Mouse (Mus musculus) right cerebral cortex, postnatal 25 days (tissue): Measurements from ENCODE around the gene Astn2.
A peak's percentile ranks its signal among the peaks of the same experiment; 100 is the strongest.

Experiments
- DNase-seq: peaks from one replicate; pipeline ENCODE4 v3.0.0; 2022

Gene Astn2

DNA sequence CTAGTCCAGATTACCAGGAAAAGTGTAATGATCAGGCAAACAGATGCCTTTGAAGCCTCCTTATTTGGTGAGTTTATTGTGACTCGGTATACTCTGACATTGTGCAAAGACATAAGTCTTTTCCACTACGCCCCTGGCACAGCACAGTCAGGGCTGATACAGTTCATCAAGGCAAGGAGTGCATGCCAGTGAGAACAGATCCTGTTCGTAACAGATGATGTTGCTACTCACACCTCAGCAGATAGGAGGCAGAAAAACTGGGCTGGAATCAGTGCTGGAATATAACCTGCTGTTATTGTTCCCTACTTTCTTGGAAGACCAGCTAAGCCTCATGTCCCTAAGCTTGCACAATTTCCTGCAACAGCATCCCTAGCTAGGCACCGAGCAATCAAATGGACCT lies 565.6 kb downstream of the Astn2 start:
- no peak for DNase-seq

DNA sequence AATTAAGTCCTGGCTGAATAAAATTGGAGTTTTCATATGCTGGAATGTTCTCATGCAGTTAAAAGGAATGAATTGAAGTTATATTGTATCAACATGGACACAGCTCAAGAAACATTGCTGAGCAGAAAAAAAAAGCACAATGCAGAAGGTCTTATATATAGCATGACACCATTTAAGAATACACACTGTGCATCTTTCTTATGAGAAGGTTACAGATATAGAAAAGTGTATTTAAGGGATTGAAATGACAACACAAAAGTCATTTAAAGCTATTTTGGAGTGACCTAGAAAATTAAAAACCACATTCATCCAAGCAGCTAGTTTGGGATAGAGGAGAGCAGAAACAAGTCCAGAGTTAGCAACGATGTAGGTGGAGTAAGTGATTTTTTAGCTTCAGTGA lies 571.4 kb downstream of the Astn2 start:
- no peak for DNase-seq

DNA sequence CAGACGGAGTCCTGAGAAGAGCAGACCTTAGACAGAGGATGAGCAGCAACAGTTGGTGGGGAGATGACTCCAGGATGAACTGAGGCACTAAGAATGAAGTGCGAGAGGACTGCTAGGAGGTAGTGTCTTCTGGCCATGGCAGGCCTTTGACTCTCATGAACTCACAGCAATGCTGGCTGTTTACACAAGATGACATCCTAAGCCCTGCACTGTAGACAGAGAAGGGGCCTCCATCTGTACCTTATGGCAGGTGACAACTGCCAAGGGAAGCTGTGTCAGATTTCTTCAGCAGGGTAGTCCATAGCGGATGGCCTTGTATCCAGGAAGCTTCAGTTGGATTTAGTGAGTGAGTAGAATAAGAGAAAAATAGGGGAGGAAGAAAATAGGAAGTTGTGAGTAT lies 572.5 kb downstream of the Astn2 start:
- DNase-seq, result no peak

DNA sequence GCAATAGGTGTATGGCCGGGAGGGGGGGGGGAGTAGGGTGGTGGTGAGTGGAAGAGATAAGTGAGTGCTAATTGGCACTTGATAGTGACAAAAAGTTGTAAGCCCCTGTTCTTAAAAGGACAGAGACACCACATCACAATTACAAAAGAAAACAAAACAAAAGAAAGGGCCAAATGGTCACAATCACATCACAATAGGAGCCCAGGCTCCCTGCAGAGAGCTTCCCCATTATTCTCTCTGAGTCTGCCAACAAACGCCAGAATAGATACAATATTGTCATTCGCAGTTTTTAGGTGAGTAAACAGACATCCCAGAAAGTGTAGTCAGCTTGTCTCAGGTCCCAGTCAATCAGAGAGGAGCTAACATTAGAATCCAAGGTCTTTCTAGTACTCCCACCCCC lies 573.9 kb downstream of the Astn2 start:
- no peak for DNase-seq

DNA sequence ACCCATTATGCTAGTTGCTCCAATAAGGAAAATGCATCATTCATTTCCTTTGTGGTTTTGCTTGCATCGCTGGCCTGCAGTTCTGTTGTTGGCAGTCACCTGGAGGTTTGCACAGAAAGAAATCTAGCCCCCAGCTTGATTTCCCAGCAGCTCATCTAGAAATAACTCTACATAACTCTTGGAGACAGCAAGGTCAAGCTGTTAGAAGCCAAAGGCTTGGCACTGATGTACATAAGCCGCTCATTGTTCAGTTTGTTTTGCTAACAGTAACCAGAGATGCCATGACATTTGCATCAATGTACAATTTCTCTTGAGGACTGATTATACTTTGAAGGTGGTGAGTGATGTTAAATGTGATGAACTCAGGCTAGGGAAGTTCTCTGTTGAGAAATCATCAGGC lies 583.3 kb downstream of the Astn2 start:
- DNase-seq, result no peak

DNA sequence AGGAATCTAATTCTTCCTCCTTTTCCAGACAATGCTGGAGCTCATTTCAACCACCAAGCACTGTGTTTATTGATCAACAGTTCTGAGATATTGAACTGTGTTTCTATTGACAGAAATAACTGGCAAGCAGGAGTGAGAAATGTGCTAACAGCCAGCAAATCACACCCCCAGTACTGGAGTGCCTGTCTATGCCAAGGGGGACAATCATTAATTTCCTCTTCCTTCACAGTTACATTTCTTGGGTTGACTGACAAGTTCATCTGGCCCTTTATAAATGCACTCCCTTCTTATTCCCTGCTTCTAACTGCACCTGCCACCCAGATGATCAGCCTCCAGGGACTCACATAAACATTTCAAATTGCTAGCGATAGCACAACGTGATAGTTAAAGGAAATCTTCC lies 584.2 kb downstream of the Astn2 start:
- DNase-seq, result no peak

DNA sequence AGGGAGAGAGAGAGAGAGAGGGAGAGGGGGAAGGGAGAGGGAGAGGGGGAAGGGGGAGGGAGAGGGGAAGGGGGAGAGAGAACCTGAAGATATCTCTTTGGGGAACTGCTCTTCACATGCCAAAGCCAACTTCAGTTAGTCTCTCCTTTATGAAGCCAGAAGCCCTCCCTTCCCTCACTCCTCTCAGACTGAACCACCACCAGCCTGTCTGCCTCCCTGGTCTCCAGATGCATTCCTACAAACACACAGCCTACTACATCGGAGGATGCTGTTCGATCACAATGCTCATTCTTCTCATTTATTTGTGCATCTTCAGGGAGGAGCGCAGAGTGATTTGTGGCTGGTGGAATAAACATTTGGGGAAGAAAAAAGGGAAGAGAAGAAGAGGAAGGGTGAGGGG lies 584.6 kb downstream of the Astn2 start:
- DNase-seq, result no peak

DNA sequence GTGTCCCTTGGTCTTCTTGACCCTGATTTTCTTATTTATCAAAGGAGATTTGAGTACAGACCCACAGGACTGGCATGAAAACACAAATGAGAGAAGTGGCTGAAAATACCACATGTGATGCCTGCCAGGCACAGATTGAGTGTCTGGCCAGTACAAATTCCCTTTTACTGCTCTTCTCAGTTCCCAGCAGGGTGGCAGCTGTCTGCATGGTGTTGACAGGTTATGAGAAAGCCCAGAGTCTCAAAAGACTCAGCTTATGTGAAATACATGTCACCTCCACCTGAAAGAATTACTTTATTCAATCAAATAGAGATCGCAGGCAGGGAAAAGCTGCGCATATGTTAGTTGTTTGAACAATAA lies 590.3 kb downstream of the Astn2 start:
- DNase-seq, result no peak

DNA sequence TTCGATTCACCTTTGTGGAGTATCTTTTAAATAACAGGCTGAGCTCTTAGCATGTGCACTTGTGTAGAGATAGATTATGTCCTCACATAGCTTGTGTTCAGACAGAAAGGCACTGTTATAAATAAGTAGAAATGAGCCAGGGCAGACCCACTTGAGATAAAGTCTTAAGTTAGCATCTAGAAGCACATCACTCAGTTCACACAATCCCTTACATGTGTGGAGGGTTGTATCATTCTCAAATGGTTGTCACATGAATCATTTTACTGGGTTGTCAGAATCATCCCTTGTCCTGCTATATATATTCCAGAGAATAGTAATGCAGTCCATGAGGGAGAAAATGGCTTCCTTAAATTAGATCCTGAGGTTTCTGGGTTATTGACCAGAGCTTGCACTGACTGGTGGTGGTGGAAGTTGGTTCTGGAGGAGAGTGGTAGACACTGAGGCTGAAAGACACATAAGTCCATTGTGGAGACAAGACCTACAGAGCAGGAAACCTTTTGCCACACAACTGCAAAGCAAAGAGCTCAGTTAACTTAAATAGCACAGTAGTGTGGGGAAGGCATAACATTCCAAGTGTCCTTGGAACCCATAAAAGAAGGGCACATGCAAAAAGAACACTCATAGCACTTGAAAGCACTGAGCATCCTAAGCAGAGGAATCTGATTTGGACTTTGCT lies 590.8 kb downstream of the Astn2 start:
- no peak for DNase-seq

DNA sequence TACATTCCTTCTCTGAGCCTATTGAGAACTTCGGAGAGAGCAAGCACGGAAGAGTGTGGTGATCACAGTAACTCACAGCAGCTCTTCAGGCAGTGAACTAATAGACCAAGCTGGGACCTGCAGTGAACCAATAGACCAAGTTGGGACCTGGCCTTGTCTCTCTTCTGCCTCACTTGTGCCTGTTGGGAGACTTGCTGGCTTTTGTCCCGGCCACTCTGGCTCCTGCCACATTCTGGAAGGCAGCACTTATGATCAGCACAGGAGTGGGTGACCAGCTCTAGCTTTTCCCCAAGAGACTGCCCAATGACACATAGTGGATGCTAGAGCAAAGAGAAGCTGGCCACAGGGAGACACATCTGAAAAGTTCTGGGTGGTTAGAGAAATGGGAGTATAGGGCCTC lies 597.1 kb downstream of the Astn2 start:
- no peak for DNase-seq

DNA sequence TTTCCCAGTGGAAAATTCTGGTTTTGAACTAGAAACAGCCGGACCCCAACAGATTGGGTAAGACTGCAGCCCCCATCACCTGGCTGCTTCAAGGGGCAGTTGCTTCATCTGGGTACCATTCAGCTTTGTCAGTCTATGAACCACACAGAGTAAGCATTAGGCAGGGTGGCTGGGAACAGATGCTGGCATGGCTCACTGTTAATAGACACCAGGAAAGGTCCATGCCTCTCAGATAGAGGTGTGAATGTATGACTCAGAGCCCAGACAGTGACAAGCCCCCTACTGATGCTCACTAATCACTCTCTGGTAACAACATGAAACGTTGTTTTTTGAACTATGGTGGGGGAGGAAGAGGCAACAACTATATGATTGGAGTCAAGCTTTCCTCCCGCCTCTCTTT lies 603.2 kb downstream of the Astn2 start:
- no peak for DNase-seq

DNA sequence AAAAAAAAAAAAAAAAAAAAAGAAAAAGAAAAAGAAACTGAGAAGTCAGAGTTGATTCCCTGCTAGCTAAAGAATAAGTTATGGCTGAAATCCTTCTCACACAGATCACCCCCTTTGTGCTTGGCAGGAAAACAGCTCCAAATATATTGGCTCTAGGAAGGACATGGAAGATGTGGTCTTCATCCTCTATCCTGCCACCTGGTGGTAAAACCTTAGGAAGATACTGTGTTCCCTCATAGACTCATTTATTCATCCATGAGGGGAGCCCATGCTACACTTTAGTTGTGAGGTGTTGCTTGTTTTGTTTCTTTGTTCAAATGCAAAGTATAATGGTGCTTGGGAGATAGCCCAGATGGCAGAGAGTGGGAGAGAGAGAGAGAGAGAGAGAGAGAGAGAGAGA lies 613.4 kb downstream of the Astn2 start:
- DNase-seq, result no peak

DNA sequence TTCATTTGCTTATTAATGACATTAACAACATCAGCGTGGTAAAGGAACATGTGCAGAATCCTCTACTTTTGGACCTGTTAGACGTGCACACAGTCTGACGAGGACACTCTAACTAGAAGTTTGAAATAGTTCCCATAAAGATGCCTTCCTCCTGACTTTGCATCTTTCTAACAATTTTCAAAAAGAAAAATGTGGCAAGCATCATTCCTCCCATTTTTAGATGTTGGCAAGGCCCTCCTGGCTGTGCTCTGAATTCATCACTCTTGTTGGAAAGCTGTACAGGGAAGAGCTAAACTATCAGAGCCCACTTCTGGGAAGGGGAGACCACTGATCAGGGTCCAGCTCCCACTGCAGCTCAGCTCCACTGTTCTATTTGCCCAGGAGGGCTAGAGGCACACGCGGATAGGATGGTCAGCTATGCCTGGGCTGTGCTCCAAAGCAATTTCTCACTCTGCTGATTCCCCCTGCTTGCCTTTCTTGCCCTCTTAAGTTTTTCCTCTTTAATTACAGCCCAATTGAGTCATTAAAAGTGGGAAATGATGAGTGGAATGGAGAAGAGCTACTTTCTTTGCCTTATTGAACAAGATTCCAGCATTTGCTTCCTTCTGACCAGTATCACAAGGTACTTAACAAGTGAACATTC lies 630.9 kb downstream of the Astn2 start:
- no peak for DNase-seq

DNA sequence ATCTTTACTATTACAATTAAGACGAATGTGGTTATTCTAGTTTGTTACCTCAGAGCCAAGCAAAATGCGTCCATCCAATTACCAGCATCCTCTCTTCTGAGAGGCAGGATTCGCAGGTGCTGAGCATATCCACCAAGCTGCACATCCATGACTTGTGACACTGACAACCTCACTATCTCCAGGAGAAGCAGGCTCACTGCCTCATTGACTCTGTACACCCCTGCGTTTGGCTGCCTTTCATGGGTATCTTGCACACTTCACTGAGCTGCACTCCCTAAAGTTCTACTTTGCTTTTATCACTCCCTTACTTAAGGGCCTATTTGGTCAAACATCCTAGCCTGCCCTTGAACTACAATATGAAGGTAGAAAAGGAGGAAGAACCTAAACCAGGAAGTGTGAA lies 633.5 kb downstream of the Astn2 start:
- DNase-seq, result no peak

DNA sequence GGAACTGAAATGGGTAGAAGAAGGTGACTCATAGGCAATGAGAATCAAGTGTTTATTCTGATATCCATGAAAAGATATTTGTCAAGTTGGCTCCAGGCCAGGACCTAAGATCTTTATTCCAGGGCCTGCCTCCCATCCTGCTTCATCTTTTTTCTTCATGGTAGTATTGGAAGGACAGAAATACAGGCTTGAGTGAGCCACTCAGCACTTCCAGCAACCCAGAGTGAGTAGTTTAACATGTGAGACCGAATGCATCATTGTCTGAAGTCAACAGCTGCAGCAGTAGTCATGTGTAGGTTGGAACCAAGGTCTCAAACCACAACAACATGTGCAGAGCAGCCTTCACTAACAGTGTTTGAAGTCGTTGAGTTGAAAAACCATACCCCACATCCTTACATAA lies 636.5 kb downstream of the Astn2 start:
- peak; percentile 15 for DNase-seq

DNA sequence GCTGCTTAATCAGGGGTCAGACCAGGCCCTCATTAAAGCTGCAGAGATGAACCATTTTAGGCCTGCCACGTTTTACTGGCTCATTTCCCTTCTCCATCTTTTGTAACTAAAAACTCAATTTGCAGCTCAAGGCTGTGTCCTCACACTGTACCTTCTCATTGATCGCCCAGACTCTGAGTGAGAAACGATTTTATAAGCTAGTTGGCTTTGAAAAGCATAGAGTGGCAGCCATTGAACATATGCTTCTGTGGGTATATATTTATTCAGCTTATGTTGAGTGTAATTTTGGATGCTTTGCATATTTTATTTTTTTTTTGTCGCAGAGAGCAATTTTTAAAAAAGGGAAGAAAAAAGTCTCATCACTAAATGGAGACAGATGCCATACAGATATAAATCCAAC lies 637.0 kb downstream of the Astn2 start:
- no peak for DNase-seq

DNA sequence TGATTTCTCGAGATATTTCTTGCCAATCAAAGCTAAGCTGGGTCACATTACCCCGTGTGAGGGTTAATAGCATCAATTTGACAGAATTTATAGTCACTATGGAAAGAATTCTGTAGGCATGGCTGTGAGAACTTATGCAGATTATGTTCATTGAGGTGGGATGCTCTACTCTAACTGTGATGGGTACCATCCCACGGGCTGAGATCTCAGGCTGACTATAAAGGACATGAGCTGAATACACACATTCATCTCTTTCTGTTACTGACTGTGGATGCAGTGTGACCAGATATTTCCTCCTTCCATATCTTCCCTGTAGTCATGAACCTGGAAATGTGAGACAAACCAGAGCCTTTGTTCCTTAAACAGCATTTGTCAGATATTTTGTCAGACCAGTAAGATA lies 639.1 kb downstream of the Astn2 start:
- no peak for DNase-seq

DNA sequence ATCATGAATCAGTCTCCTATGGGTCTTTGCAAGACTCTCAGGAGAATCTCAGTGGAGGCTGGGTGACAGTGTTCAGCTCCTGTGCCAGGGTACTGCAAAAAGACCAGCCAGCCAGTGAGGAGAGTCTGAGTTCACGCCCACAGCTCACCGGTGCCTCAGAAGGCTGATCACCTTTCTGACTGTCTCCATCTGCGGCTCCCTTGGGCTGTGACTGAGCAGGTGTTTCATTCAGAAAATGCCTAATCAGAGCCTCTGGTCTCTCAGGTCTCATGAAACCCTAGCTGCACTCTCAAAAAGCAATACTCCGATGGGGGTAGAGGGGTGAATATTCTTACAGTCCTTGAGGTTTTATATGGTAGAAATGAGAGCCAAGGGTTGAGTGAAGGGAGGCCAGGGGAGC lies 640.1 kb downstream of the Astn2 start:
- DNase-seq, result no peak

DNA sequence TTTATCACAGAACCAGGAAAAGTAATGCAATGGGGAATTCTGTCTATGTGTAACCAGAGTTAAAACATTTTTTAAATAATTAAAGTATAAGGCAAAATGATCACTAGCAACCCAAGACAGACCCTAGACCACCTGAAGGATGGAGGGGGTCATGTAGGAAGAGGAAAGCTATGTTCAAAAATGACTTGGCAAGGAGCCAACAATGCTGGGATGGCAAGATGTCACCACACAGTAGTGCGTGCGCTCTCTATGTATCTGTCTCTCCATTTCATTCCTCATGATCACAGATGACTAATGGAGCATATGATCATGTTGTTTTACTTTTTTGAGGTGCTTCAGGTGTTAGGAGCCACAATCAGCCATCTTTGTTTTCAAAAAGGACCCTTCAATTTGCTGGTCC lies 640.6 kb downstream of the Astn2 start:
- DNase-seq, result no peak

DNA sequence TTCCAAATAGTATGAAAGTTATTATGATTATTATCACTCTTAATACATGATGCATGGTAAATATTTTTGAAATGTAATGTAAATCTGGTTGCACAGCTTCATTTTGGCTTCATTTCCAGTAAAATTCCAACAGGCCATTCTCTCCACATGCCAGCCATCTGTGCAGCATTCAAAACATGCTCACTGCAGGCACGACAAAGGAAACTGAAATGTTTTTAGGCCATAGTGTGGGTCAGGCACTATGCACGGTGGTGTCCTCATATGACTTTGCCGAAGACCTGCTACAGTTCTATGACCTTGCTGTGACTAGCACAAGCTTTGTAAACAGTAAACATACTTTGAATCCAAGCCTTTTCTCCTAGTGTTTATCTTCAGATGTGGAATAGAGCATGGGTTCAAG lies 642.3 kb downstream of the Astn2 start:
- DNase-seq, result no peak

DNA sequence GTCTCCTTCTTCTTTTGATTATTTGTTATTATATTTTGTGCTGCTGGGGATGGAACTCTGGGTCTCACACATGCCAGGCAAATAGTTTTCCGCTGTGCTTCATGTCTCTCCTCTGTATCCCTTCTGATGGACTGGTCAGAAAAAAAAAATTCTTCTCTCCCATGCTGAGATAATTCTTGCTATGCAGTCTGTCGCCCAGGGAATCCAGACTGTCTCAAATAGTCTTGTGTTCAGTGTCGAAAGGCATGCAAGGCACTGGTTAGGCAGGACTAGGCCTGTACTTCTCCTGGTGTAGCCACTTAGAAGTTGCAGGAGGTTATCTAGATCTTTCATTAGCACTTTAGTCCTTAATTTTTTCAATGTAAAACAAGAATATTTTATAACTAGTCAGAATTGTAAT lies 642.8 kb downstream of the Astn2 start:
- no peak for DNase-seq

DNA sequence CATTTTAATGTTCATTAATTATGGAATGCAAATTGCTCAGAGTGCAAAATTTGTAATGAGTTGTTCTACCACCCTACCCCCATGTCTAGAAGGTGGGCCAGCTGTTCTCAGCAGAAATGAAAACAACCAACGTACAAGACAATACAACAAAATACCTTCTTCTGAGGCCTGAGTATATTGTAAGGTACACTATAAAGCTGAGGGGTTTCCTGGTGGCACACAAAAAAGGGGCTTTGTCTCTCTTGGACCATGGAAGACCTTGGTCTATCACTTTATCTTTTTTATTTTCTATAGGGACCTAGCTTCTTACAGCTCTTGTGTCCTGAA lies 645.6 kb downstream of the Astn2 start:
- no peak for DNase-seq

DNA sequence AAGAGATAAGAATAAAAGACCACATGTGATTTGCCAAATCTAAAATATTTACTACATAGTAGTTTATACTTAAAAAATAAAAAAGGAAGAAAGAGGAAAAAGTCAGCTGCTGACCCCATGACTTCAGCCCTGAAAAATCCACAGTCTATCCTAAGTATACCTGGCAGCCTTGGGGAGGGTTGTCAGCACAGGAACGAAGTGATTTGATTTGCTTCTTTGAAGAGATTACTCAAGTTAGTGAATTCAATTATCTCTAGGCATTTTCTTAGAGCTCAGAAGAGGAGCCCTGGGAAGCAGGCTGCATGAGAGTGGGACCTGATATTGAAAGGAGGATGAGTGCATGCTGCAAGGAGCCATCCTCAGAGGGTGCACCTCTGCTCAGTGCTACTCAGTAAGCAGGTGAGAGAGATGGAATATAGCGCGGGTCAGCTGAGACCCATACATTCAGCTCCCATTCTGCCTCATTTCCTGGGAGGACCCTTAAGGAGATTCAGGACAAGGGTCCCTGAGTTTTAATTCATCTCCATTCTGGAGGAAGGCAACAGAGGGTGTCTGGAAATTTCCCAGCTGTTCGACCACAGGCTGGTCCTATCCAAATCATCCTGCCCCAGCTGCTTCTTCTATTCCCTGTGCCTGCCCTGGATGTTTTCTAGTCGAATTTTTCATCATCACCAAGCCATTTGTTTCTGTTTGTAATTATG lies 646.1 kb downstream of the Astn2 start:
- DNase-seq, result no peak

DNA sequence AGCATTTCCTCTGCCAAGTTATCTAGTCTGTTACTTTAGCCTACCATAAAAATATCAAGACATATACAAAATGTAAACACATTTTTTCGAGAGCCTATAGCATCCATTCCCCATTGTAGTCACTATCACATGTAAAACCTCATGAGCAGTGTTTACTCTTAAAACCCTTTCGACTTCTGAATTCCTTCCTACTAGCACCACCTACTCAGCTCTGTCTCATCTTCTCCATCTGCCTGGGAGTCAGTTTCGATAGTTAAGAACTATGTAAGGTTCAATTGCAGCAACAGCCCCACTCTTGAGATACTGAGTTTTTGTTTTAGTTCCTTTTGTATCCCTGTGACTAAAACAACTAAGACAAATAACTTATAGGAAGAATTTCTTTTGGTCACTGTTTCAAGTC lies 651.5 kb downstream of the Astn2 start:
- DNase-seq, result no peak

DNA sequence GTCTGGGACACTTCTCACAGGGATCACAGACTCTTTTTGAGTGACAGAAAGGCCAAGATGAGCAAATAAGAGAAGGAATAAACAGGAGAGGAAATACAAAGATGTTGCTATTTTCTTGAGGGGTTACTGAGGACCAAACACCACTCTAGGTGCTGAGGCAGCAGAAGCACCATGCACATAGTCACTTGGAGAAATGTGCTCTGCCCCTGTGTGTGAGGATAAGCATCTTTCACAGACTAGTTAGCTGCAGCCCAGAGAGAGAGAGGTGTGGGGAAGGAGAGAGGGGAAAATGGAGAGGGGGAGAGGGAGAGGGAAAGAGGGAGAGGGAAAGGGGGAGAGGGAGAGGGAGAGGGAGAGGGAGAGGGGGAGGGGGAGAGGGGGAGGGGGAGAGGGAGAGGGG lies 659.6 kb downstream of the Astn2 start:
- no peak for DNase-seq
